Mouse (Mus musculus): ENCODE measurements around the gene Hist1h4f. TPM values are rescaled to one million over a fixed set of nuclear protein-coding genes. Genes with fewer than 3 reads are reported as not detected.

Gene Hist1h4f
- total RNA-seq, 2 experiments from 2014 or later: 140 to 182 TPM

DNA sequence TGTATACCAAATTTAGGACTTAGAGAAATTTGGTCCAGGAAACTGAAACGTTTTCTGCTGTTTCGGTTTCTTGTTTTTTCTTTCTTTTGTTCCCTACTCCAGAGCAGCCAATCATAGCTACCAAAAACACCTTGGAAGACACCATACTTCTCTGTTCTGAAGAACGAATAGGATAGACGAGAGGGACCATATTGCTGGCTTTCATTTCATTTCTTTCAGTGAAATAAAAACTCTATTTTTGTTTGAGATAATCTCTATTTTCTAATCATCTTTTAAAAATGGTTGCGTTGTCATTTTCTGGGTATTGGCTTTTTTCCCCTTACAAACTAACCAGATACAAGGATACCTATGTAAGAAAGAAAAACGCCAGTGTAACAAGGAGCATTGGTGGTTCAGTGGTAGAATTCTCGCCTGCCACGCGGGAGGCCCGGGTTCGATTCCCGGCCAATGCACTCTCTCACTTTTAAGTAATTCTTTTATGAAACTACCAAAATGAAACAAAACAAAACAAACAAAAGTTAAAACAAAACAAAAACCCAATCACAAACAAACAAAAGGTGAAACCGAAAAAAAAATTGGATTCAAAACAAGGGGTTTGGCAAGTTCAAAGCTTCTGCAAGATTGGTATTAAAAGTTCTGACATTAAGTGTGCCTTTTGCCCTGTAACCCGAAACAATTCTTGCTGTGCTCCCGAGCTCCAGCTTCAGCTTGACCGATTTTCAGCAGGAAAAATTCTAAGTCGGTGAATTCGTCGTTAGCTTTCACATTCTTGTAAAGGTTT, 34.4 kb downstream of the Hist1h4f start:
- peak; percentile 71 to 83 for DNase-seq (ENCODE audit: low spot score in 2 of 2)

DNA sequence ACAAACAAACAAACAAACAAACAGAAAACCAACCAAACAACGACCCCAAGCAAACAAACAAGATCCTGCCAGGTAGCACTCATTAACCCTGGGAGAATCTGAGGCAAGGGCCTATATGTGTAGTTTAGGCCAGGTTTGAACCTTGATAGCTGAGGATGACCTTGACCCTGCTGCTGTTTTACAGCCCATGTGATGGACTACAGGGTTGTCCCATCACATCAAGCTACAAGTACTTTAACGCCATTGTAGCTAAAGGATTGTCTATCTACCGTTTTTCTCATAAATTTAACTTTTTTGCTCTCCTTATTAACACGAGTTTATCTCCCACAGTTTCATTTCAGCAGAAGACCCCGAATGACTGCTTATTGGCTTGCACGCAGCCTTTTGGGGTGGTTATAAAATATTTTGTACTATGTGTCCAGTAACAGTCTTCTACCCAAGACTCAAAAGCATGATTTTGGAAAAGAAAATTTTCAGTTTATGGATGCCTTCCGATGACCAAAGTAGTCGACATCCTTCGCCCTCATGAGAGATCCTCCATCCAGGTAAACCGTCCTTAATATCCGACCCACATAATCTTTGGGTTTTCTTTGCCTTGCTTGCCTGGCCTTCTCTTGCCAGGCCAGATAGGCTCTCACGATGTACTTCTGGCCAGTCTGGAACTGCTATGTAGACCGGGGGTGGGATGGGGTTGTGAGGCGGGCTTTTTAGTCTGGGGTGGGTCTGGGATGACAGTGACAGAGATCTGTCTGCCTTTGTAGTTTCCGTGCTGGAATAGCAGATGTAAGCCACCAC, 35.4 kb downstream of the Hist1h4f start:
- DNase-seq (ENCODE audit: low spot score in 2 of 2): no peak

DNA sequence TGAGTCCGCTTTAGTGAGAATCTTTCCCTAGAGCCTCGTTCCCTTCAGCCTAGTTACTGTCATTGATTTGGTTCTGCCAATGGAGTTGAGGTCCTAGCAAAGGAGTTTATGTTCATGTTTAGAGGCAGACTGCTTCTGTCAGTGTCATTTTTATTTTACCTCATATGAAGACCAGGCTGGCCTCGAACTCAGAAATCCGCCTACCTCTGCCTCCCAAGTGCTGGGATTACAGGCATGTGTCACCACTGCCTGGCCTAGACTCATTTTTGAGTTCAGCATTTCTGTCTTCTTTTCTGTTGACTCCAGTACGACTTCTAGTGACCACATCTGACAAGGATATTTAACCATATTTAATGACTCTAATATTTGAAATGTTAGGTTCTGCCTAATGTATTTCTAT, 36.2 kb downstream of the Hist1h4f start:
- DNase-seq (ENCODE audit: low spot score in 2 of 2): no peak

DNA sequence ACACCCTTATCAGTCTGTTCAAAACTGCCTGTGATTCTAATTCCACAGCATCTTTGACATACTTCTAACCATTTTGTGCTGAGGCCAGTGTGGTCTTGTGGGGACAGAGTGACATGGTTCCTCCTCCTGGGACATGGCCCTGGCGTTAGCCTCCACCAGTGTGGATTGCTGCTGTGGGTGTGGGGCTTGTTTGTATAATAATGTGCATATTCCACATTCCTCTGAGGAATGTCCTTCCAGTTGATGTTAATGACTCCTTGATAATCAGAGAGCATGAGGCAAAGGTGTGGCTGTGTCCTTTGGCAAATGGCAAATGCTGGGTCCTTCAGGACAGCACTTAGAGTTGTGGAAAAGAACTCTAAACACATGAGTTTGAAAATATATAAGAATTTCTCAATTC, 37.9 kb downstream of the Hist1h4f start:
- no peak for DNase-seq (ENCODE audit: low spot score in 2 of 2)

DNA sequence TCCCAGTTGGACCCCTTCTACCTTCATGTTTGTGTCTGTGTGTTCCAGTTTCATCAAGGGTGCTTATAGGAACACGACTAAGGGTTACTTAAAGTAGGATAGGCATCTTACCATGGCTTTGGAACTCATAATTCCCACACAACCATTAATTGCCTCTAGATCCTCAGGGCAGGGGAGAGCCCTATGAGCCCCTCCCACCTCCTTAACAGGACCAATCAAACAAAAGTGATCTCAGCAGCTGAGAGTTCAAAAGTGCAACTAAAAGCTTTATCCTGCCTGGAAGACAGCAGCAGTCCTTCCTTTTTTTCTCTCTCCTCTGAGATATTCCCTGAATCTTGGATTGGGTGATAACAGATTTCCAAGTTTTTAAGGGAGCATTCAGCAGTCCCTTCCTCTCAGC, 41.3 kb downstream of the Hist1h4f start:
- DNase-seq (ENCODE audit: low spot score in 2 of 2): no peak

DNA sequence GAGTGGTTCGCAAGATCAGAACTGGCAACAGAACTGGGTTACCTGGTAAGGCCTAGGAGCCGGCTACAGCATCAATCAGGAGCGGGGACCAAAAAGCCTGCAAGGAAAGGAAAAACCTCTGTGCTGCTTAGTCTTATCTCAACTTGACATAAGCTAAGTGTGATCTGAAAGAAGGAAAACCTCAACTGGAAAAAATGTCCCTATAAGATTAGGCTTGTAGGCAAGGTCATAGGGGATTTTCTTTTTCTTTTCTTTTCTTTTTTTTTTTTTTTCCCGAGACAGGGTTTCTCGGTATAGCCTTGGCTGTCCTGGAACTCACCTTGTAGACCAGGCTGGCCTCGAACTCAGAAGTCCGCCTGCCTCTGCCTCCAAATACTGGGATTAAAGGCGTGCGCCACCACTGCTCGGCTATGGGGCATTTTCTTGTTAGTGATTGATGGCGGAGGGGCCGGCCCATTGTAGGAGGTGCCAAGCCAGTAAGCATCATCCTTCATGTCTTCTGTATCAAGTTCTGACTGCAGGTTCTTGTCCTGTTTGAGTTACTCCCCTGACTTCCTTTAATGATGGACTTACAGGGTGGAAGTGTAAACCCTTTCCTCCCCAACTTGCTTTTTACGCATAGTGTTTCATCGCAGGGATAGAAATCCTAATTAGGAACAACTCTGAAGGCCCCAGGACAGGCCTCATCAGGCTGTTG, 44.5 kb downstream of the Hist1h4f start:
- DNase-seq (ENCODE audit: low spot score in 2 of 2): no peak

DNA sequence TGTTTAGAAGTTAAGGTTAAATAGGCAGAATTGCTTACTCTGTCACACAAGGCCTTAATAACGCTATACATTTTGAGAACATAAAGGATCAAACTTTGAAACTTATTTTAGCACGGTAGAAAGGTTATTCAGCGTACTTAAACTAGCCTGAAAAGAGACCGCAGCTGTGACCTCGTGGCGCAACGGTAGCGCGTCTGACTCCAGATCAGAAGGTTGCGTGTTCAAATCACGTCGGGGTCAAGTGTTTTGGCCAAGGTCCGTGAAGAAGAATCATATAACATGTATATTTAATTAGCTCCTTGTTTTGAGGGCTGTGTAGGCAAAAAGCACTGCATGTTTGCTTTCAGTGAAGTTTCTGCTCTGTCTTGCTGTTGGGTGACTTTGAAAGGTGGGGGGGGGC, 45.1 kb downstream of the Hist1h4f start:
- DNase-seq (ENCODE audit: low spot score in 2 of 2): no peak

DNA sequence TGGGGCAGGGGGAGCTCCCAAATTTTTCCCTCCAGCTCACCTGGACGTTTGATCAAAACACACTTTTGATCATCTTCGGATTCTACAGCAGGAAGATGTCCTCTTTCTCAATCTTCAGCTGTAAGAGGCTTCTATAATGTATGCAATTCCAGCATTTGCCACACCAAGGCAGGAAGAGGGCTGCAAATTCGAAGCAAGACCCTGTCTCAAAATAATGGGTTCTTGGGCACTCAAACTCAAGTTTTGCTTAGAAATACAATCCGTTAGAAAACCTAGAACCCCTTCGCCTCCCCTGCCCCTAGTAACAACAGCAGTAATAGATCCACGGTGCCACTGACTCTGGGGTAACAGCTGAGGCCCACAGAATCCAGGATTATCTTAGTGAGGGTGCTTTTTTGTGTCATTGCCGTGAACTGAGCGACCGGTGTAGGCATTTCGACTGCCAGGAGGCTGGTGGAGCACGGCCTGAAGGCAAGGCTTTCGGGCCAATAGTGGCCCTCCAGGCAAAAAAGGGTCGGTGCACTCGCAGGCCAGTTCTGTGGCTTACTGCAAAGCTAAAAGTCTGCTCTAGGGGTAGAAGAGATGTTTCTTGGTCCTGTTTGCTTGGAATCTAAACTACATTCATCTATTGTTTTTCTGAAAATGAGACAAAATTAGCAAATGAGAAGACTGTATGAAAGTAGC, 45.6 kb downstream of the Hist1h4f start:
- no peak for DNase-seq (ENCODE audit: low spot score in 2 of 2)

DNA sequence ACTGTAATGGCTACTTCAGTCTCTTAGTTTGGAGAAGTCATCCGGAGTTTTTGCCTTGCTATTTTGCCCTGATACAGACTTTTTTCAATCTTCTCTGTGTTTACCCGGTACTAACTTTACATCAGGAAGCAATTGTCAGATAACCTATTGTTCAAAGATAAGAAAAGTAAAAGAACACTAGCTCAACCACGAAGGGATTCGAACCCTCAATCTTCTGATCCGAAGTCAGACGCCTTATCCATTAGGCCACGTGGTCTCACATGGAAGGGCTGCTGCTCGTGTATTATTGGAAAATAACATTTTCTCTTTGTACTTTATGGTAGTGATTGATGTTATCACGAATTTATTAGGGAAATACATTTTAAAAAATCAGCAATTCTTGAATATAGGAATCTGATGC, 47.7 kb downstream of the Hist1h4f start:
- DNase-seq (ENCODE audit: low spot score in 2 of 2): peak; percentile 51 to 73

DNA sequence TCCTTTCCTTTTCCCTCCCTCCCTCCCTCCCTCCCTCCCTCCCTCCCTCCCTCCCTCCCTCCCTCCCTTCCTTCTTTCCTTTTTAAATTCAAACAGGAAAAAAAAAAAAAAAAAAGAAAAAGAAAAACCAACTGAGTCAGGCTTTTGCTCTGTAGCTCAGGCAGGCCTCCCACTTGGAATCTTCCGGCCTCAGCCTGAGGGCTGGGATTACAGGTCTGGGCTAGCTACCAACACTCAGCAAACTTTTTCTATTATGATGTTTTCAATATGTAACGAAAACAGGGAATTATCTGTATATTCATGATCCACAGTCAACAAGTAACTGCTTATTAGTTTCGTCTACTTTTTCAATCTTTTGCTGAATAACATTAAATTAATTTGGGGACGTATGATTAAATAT, 48.5 kb downstream of the Hist1h4f start:
- no peak for DNase-seq (ENCODE audit: low spot score in 2 of 2)

DNA sequence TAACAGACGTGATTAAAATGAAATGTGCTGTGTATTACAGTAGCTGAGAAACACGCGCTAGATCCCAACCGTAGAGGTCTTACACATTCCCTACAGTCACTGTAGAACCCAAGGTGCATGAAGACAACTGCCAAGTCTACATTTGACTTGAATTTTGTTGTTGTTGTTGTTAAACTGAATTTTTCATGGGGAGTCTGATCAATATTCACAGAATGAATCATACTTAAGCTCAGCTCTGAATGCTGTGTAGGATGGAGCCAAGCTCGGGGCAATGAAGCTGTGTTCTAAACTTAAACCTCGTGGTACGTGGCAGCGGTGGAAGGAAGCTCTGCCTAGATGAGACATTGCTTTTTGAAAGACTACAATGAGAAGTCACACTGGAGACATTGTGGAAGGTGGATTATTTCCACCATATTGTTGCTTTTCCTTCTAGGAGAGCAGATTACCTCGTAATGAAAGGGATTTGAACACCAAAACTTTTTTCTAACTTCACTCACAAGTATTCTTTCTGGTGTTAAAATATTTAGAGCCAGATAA, 49.3 kb downstream of the Hist1h4f start:
- no peak for DNase-seq (ENCODE audit: low spot score in 2 of 2)

DNA sequence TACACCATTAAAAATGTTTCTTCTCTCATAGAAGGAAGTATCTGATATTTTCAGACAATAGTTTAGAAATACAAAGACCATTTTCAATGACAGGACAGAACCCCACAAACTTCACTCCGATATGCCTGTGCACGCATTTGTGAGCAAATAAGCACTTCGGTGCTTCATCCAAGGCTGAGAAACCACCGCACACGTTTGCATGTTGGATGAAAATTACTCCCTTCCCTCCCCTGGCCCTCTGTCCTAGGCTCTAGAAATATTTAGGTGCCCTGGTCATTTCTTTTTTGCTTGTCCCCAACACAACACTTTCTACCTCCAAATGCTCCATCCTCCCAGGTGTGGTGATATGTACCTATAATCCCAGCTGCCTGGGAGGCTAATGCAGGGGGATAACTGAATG, 49.9 kb downstream of the Hist1h4f start:
- DNase-seq (ENCODE audit: low spot score in 2 of 2): no peak

Small RNAs within 50 kb of the gene (microRNA-seq; reads per million reads assigned to microRNA genes)
- gene Gm44297: 0 reads per million in 2 experiments
- gene Gm44359: 0 reads per million in 2 experiments
- 0 reads per million in 2 experiments for gene Gm44394
- 0.20 to 0.22 reads per million in 2 experiments for gene n-TStga1

Other genes with a start within 250 kb of the Hist1h4f start
- gene Zfp322a, start 182.4 kb downstream of the Hist1h4f start, total RNA-seq (2021): 10 to 100 TPM; 37.0 to 40.8 TPM
- gene Abt1, start 127.8 kb downstream of the Hist1h4f start, total RNA-seq (2021): 1 to 10 TPM; 7.0 to 7.5 TPM
- not detected for gene Btn1a1, start 85.7 kb downstream of the Hist1h4f start, total RNA-seq (2021)
- gene Btn2a2, start 62.8 kb downstream of the Hist1h4f start, total RNA-seq (2021): under 1 TPM; 0.53 to 0.58 TPM
- gene Hist1h4h, start 20.6 kb downstream of the Hist1h4f start, total RNA-seq (2021): 100 to 1,000 TPM; 280 to 315 TPM
- 10 to 100 TPM; 45.7 to 51.3 TPM for gene Hist1h2af, start 17.7 kb downstream of the Hist1h4f start, total RNA-seq (2021)
- 10 to 100 TPM; 19.1 to 19.9 TPM for gene Hist1h3g, start 16.2 kb downstream of the Hist1h4f start, total RNA-seq (2021)
- gene Hist1h2bh, start 8.3 kb downstream of the Hist1h4f start, total RNA-seq (2021): 1 to 10 TPM; 5.1 TPM
- 10 to 100 TPM; 28.3 to 32.7 TPM for gene Hist1h3f, start 7.6 kb downstream of the Hist1h4f start, total RNA-seq (2021)
- 1 to 10 TPM; 6.4 to 6.6 TPM for gene Hist1h1d, start 1.6 kb upstream of the Hist1h4f start, total RNA-seq (2021)
- gene Hist1h3e, start 10.7 kb upstream of the Hist1h4f start, total RNA-seq (2021): 10 to 100 TPM; 77.0 to 85.3 TPM
- 10 to 100 TPM; 13.0 to 14.0 TPM for gene Hist1h2ae, start 19.6 kb upstream of the Hist1h4f start, total RNA-seq (2021)
- 100 to 1,000 TPM; 105 to 126 TPM for gene Hist1h2bg, start 19.7 kb upstream of the Hist1h4f start, total RNA-seq (2021)
- gene Hist1h2bf, start 22.5 kb upstream of the Hist1h4f start, total RNA-seq (2021): 10 to 100 TPM; 44.2 to 62.6 TPM
- 1 to 10 TPM; 5.3 to 5.6 TPM for gene Hist1h2ad, start 22.7 kb upstream of the Hist1h4f start, total RNA-seq (2021)
- 10 to 100 TPM; 13.0 to 15.0 TPM for gene Hist1h3d, start 24.1 kb upstream of the Hist1h4f start, total RNA-seq (2021)
- gene Hist1h4d, start 29.9 kb upstream of the Hist1h4f start, total RNA-seq (2021): 100 to 1,000 TPM; 147 to 163 TPM
- gene Hist1h2be, start 69.5 kb upstream of the Hist1h4f start, total RNA-seq (2021): 1 to 10 TPM; 6.7 to 8.4 TPM
- 10 to 100 TPM; 69.3 to 81.5 TPM for gene Hist1h1e, start 70.9 kb upstream of the Hist1h4f start, total RNA-seq (2021)
- gene Hist1h2ac, start 132.3 kb upstream of the Hist1h4f start, total RNA-seq (2021): 1 to 10 TPM; 2.6 to 3.3 TPM
- gene Hist1h2bc, start 132.6 kb upstream of the Hist1h4f start, total RNA-seq (2021): 10 to 100 TPM; 27.9 to 28.0 TPM
- not detected for gene Hist1h1t, start 144.2 kb upstream of the Hist1h4f start, total RNA-seq (2021)
- 100 to 1,000 TPM; 102 to 111 TPM for gene Hist1h4c, start 146.8 kb upstream of the Hist1h4f start, total RNA-seq (2021)
- 1 to 10 TPM; 3.4 to 5.9 TPM for gene Hfe, start 159.2 kb upstream of the Hist1h4f start, total RNA-seq (2021)
- 100 to 1,000 TPM in 1 of 2 experiments, 10 to 100 TPM in 1; 87.1 to 106 TPM for gene Hist1h1c, start 187.2 kb upstream of the Hist1h4f start, total RNA-seq (2021)
- gene Hist1h3c, start 194.0 kb upstream of the Hist1h4f start, total RNA-seq (2021): 10 to 100 TPM; 23.5 to 26.8 TPM
- 10 to 100 TPM; 38.1 to 45.9 TPM for gene Hist1h2bb, start 195.1 kb upstream of the Hist1h4f start, total RNA-seq (2021)
- gene Hist1h2ab, start 199.5 kb upstream of the Hist1h4f start, total RNA-seq (2021): 10 to 100 TPM; 65.7 to 68.4 TPM
- gene Hist1h3b, start 200.6 kb upstream of the Hist1h4f start, total RNA-seq (2021): 10 to 100 TPM; 67.7 to 73.1 TPM
- gene Hist1h4b, start 205.4 kb upstream of the Hist1h4f start, total RNA-seq (2021): 10 to 100 TPM; 80.9 to 84.6 TPM
- gene Hist1h4a, start 209.6 kb upstream of the Hist1h4f start, total RNA-seq (2021): 10 to 100 TPM; 71.9 to 72.7 TPM
- gene Hist1h3a, start 210.7 kb upstream of the Hist1h4f start, total RNA-seq (2021): 10 to 100 TPM; 68.7 to 70.1 TPM
- 10 to 100 TPM; 47.3 to 51.5 TPM for gene Hist1h1a, start 212.0 kb upstream of the Hist1h4f start, total RNA-seq (2021)
- not detected for gene Trim38, start 218.3 kb upstream of the Hist1h4f start, total RNA-seq (2021)

All from layer of hippocampus, postnatal 10 days (tissue).